Mouse (Mus musculus) midbrain, embryonic 12.5 days (tissue): ENCODE measurements at regions not wholly inside any gene's neighbourhood (a gene's known extent, or its start where the extent isn't known, plus 50 kb on each side); places are given as distances from the start of the nearest gene placed in this dataset.
A peak's percentile ranks its signal among the peaks of the same experiment; 100 is the strongest.

Experiments used
- ATAC-seq: fragments of 200-750 bp; cut with Nextera tagmentation; 2 replicates; pipeline ENCODE4 v1.8.0; 2017; ENCODE audit warnings: low read depth, moderate TSS enrichment, moderate library complexity; ENCODE audit not compliant: low FRiP score
- H3K27ac ChIP-seq: fragments of 300-500 bp; sonication (generic); replicated peaks from 2 replicates; pipeline ENCODE4 v1.5.1; 2016; ENCODE audit warnings: mild to moderate bottlenecking
- H3K27me3 ChIP-seq: fragments of 300-500 bp; sonication (generic); 2 replicates; pipeline ENCODE4 v1.6.1; 2016; ENCODE audit warnings: mild to moderate bottlenecking
- H3K36me3 ChIP-seq: fragments of 300-500 bp; sonication (generic); 2 replicates; pipeline ENCODE4 v1.6.1; 2016
- H3K4me1 ChIP-seq: fragments of 300-500 bp; sonication (generic); 2 replicates; pipeline ENCODE4 v1.6.1; 2016
- H3K4me2 ChIP-seq: fragments of 300-500 bp; sonication (generic); replicated peaks from 2 replicates; pipeline ENCODE4 v1.6.1; 2016; ENCODE audit warnings: mild to moderate bottlenecking, moderate library complexity
- H3K4me3 ChIP-seq: fragments of 300-500 bp; sonication (generic); 2 replicates; pipeline ENCODE4 v1.5.1; 2016; ENCODE audit warnings: mild to moderate bottlenecking
- H3K9ac ChIP-seq: fragments of 300-500 bp; sonication (generic); replicated peaks from 2 replicates; pipeline ENCODE4 v1.6.1; 2016; ENCODE audit warnings: mild to moderate bottlenecking, moderate library complexity
- H3K9me3 ChIP-seq: fragments of 300-500 bp; sonication (generic); 2 replicates; pipeline ENCODE4 v1.6.1; 2016; ENCODE audit warnings: mild to moderate bottlenecking
- WGBS: fragments of 180-500 bp; shearing (Covaris S2); methylation state at CpG from one replicate; pipeline ENCODE4 v1.1.7; 2016; 5-methylcytosine and 5-hydroxymethylcytosine counted together

- Histone ChIP-seq H3K4me2 (no peak overlapping the region), H3K4me1 (no peaks in the 10 kb centered on the region), H3K27ac (no peak overlapping the region), H3K4me3 (no peak overlapping the region), H3K36me3 (no peaks in the 10 kb centered on the region), H3K27me3 (no peaks in the 10 kb centered on the region), H3K9ac (no peak overlapping the region), H3K9me3 (no peaks in the 10 kb centered on the region)
- peak; percentile 41; the same call in 1 of the 2 replicates for ATAC-seq
- WGBS = 48% methylated on average over 2 of the region's 2 CpGs
Observed at GRCm38 (mm10) chr3:111868620-111869019, 1390.0 kb downstream of the Amy2a5 start.
